Mouse (Mus musculus) cerebellum, adult 2 months (tissue): Measurements from ENCODE around the gene Cbx4. TPM values are rescaled to one million over a fixed set of nuclear protein-coding genes. Genes with fewer than 3 reads are reported as not detected.

Experiments
- DNase-seq, 2 experiments: peaks; one replicate each; pipeline ENCODE4 v3.0.0; 2021
- H3K27ac ChIP-seq: fragments of 200-500 bp; 2 replicates; pipeline ENCODE4 v1.5.1; 2012; ENCODE audit warnings: low read length, control low read depth, inconsistent platforms; ENCODE audit not compliant: insufficient read depth
- H3K27me3 ChIP-seq: fragments of 200-500 bp; 2 replicates; pipeline ENCODE4 v1.6.1; 2012; ENCODE audit warnings: inconsistent platforms, mild to moderate bottlenecking, low read length, moderate library complexity; ENCODE audit not compliant: control insufficient read depth, insufficient read depth
- H3K4me1 ChIP-seq: fragments of 200-500 bp; 2 replicates; pipeline ENCODE4 v1.6.1; 2011; ENCODE audit warnings: low read length; ENCODE audit not compliant: control insufficient read depth, insufficient read depth
- H3K4me3 ChIP-seq: fragments of 200-500 bp; replicated peaks from 2 replicates; pipeline ENCODE3; 2011; ENCODE audit warnings: mild to moderate bottlenecking, low read depth, low read length, control low read depth; ENCODE audit not compliant: insufficient read depth
- CTCF ChIP-seq: fragments of 200-500 bp; IDR thresholded peaks from 2 replicates; pipeline ENCODE4 v1.5.1; 2011; ENCODE audit warnings: low read depth, mild to moderate bottlenecking, control low read depth, low read length, moderate library complexity, borderline replicate concordance; ENCODE audit not compliant: insufficient read depth
- POLR2A ChIP-seq: fragments of 200-500 bp; IDR thresholded peaks from 2 replicates; pipeline ENCODE4 v1.6.1; 2011; ENCODE audit warnings: low read length, control low read depth, borderline replicate concordance; ENCODE audit not compliant: insufficient read depth
- WGBS: fragments of 180-500 bp; shearing (Covaris S2); methylation state at CpG from one replicate; pipeline ENCODE4 v1.1.7; 2018; 5-methylcytosine and 5-hydroxymethylcytosine counted together
- polyA plus RNA-seq: library from polyadenylated mRNA; depleted of rRNA; stranded (reverse); fragments of >200 nt; gene quantifications from 2 replicates; pipeline ENCODE4 v1.2.3, GENCODE M21; 2012

Gene Cbx4
- polyA plus RNA-seq, 1 experiment: 50.1 TPM

DNA sequence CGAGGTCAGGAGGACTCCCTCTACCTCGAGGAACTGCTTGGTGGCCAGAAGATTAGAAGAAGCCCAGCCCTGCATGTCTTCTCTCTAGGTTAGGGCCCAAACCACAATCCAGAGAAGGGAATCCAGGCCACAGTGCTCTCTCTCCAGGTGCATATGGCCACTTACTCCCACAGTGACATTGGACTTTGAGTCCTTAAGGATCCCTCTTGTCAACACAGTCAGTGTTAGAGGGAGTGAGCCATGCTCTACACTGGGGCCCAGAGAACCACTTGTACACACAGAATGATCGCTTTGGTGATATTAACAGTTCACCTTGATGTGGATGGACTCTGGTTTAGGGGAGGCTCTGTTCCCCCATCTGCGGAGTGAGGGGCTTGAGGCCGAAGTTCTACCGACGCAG is 13.8 kb downstream of the Cbx4 start:
- Histone ChIP-seq H3K27me3 (no peaks in the 10 kb centered on the region), H3K27ac (no peak overlapping the region), H3K4me3 (no peak overlapping the region), H3K4me1 (peaks cover 8% of the 10 kb centered on the region; the same call in 1 of the 2 replicates)
- no peak for TF ChIP-seq CTCF
- TF ChIP-seq POLR2A: no peak
- DNase-seq: no peak
- 87% methylated on average over 7 of the region's 7 CpGs for WGBS

DNA sequence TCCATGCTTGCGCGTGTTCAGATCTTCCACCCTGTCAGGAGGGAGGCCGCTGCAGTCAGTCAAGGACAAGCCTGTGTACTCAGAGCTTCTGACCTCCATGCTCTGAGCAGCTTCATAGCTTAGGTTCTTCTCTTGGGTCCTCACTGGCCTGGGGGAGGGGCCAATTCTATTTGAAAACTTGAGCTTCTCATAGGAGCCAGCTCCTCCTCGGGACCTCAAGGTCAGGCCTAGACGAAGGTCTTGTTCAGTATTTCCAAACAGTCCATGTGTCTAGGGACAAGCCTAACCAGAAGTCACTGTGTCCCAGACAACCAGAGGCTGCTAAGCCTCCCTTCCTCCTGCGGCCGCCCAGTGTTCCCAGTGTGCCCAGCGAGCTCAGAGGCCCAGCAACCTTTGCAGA is 19.2 kb downstream of the Cbx4 start:
- Histone ChIP-seq H3K4me3 (no peak overlapping the region), H3K27ac (no peak overlapping the region), H3K4me1 (no peaks in the 10 kb centered on the region), H3K27me3 (no peaks in the 10 kb centered on the region)
- TF ChIP-seq POLR2A (no peak), CTCF (no peak)
- 88% methylated on average over 8 of the region's 8 CpGs for WGBS
- no peak for DNase-seq

DNA sequence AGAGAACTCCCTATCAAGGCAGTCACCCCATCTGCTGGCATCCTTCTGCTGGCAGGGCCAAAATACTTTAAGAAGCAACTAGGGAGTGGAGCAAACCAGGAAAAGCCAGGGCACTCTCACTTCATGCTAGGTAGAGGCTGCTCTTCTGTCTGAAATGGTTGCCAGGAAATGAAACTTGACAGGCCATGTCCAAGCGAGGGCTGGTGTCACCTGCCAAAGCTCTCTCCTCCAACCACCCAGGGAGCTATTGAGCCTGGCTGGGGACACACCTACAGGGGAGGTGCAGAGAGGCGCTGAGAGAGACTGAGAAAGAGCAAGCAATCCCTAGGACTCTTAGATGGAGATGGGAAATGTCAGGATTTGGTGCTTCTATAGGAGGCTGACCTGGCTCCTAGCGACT is 26.8 kb downstream of the Cbx4 start:
- no peak overlapping the region for H3K4me3 ChIP-seq
- 53% methylated on average over 3 of the region's 3 CpGs for whole genome bisulfite sequencing
- DNase-seq: peak in 1 of 2 experiments; percentile 20
- TF ChIP-seq POLR2A: no peak
- TF ChIP-seq CTCF: no peak
- H3K27me3 ChIP-seq: no peaks in the 10 kb centered on the region
- peaks cover 12% of the 10 kb centered on the region; the same call in 1 of the 2 replicates for H3K4me1 ChIP-seq
- no peak overlapping the region for H3K27ac ChIP-seq

DNA sequence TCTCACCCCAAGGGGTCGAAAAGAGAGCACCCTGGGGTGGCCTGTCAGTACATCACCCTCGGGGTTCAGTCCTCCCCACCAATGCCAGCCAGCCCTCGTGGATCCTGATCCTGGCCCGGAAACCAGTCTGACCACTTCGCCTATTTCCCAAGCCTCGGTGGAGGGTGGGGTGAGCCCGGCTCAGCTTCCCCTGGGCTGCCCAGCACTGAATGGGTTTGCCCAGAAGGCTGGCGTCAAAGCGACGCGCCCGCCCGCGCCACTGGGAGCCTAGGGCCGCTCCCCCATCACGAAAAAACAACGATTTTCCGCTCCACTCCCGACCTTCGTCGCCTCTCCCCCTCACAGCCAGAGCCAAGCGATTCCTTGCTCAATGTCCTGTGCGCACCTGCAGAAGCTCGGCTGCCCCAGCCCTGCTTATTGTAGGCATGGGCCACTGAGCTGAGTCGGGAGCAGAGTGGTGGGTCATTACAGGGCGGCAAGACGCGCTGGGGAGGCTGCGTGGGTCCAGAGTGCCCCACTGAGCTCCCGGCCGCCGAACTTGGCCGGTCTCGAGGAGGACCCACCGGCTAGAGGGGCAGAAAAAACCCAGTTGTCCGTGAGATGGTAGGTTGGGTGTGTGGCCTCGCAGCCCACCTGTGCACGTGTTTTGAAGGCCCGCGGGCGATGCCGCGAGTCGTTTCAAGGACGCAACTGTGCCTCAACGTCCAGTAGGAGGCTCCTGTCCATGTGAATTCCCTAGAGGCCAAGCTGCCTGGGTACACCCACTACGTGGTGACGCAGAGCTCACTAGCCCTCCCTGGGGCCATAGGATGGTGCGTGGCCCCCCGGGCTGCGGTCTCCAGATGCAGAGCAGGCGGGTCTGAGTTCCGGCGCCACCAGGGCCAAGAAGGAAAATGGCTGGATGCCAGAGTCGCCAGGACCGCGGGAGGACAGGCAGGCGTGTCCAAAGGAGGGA is 27.7 kb downstream of the Cbx4 start:
- H3K27me3 ChIP-seq: no peaks in the 10 kb centered on the region
- H3K4me3 ChIP-seq: no peak overlapping the region

DNA sequence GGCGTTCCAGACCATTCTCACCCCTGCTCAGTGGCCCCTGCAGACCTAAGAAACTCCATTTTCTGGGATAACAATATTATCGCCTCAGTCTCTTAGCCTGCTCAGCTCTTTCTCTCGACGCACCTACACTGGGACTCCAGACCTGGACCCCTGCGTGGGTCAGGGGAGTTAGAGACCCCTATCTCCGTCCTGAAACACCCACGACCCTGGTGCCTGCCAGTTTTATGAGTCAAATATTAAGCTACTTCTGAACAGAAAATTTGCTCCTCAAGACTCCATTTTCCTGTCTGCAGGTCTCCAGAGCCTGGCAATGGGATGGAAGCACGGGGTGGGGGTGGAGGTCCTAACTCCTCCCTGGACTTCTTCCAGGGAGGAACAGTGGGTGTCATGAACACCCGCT is 28.7 kb downstream of the Cbx4 start:
- H3K4me3 ChIP-seq: peak overlapping the region; percentile 73
- no peak for TF ChIP-seq CTCF
- no peak for TF ChIP-seq POLR2A
- H3K4me1 ChIP-seq: peaks cover 17% of the 10 kb centered on the region; the same call in 1 of the 2 replicates
- WGBS: 9% methylated on average over 9 of the region's 9 CpGs
- no peaks in the 10 kb centered on the region for H3K27me3 ChIP-seq
- no peak for DNase-seq
- H3K27ac ChIP-seq: no peak overlapping the region

More for the DNA sequence above, 27.7 kb downstream of the Cbx4 start:
- no peak overlapping the region for H3K27ac ChIP-seq
- TF ChIP-seq POLR2A (no peak), CTCF (no peak)
- peaks cover 14% of the 10 kb centered on the region; the same call in 1 of the 2 replicates for H3K4me1 ChIP-seq
- peak in 1 of 2 experiments; percentile 32 for DNase-seq
- 6% methylated on average over 58 of the region's 58 CpGs for WGBS

DNA sequence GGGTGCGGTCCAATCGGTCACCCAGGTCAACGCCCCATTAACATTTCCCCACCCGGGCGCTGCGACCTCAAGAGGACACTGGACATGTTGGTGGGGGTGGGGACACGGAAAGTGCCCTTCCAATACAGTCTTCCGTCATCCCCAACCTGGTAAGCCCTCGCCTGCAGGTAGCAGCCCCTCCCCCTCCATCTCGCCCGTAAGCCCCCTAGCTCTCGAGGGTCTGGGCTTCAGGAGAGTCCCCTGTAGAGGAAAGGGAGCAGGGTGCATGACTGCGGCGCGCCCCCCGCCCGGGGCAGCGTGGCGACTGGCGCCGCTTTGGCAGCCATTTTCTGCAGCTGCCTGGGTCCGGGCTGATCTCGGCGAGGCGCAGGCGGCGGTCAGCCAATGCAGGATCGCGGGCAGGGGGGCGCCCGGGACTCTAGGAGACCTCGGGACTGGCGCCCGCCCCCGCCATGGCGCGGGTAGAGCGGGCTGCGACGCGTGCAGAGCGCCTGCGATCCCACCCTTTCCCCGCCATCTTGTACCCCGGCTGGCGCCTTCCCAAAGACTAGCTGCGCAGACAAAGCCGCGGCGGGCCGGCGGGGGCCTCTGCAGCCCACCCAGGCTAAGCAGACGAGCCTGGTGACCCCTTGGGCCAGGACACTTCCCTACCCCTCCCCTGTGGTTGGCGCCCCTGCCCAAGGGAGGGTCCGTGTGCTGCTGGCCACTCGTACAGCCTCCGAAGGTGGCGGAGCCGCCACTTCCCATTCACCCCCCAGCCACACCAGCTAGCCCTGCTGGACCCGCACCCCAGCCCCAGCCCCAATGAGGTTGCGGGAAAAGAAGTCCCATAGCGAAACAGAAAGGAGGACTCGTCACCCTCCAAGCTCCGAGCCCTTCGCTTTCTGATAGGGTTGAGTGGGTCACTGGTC is 29.5 kb downstream of the Cbx4 start:
- H3K27ac ChIP-seq: peak overlapping the region; percentile 80
- no peak for TF ChIP-seq CTCF
- TF ChIP-seq POLR2A: 0 out of 2 replicates have a peak, but pooled peaks have one; percentile 18
- H3K27me3 ChIP-seq: no peaks in the 10 kb centered on the region
- under 1% methylated on average over 64 of the region's 65 CpGs for WGBS
- peak overlapping the region; percentile 73 for H3K4me3 ChIP-seq
- DNase-seq: peak; percentile 68 to 76
- peaks cover 20% of the 10 kb centered on the region; the same call in 1 of the 2 replicates for H3K4me1 ChIP-seq

DNA sequence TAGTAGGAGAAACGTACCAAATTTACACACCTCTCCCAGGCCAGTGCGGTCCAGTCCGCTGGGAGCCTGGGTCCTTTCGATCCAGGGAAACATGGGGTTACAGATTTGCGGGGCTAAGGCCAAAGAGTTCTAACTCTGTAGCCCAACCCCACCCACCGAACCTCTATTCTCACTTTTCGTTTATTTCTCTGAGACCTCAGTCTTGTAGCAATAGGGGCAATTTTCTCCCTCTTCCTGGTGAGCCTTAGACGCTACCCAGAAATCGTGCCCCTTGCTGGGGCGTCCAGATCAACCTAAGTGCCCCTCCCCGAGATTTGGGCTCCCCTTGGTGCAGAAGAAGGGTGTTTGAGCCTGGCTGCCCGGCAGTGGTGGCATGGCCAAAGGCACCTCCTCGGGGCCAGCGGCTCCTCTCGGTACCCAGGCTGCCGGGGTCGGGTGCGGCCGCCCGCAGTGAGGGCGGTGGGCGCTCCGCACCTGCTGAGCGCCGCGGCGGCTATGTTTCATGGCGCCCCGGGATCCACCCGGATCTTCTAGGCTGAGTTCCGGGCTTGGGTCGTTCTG is 30.4 kb downstream of the Cbx4 start:
- DNase-seq: peak in 1 of 2 experiments; percentile 58
- WGBS: under 1% methylated on average over 32 of the region's 32 CpGs
- TF ChIP-seq POLR2A (no peak), CTCF (no peak)
- H3K27me3 ChIP-seq: no peaks in the 10 kb centered on the region
- H3K4me3 ChIP-seq: peak overlapping the region; percentile 73
- H3K4me1 ChIP-seq: peaks cover 20% of the 10 kb centered on the region; the same call in 1 of the 2 replicates
- no peak overlapping the region for H3K27ac ChIP-seq
